Mouse (Mus musculus): Measurements from ENCODE around the gene Wbp1.

Wbp1 gene

GRCm38 (mm10) chr6:83140044-83140443 is 18.7 kb upstream of the Wbp1 start:
- DNase-seq (ENCODE audit: low spot score in 2 of 2) = no peak

GRCm38 (mm10) chr6:83138056-83138455 is 16.7 kb upstream of the Wbp1 start:
- DNase-seq (ENCODE audit: low spot score in 2 of 2) = peak in 1 of 2 experiments; percentile 28

- peak; percentile 81 to 82 for DNase-seq (ENCODE audit: low spot score in 2 of 2)
Observed at GRCm38 (mm10) chr6:83137576-83137950, 16.2 kb upstream of the Wbp1 start.

GRCm38 (mm10) chr6:83136881-83137575 is 15.7 kb upstream of the Wbp1 start:
- peak in 1 of 2 experiments; percentile 47 for DNase-seq (ENCODE audit: low spot score in 2 of 2)

GRCm38 (mm10) chr6:83136291-83136880 is 15.0 kb upstream of the Wbp1 start:
- no peak for DNase-seq (ENCODE audit: low spot score in 2 of 2)

GRCm38 (mm10) chr6:83135571-83136161 is 14.3 kb upstream of the Wbp1 start:
- DNase-seq (ENCODE audit: low spot score in 2 of 2) = no peak

GRCm38 (mm10) chr6:83134951-83135513 is 13.7 kb upstream of the Wbp1 start, which contains the start of gene Rtkn:
Rtkn (plus strand) TSS chr6:83135463.
- DNase-seq (ENCODE audit: low spot score in 2 of 2) = no peak

GRCm38 (mm10) chr6:83134226-83134625 is 12.9 kb upstream of the Wbp1 start:
- DNase-seq (ENCODE audit: low spot score in 2 of 2) = no peak

GRCm38 (mm10) chr6:83132176-83132919 is 11.0 kb upstream of the Wbp1 start:
- no peak for DNase-seq (ENCODE audit: low spot score in 2 of 2)

GRCm38 (mm10) chr6:83131469-83132034 is 10.2 kb upstream of the Wbp1 start:
- DNase-seq (ENCODE audit: low spot score in 2 of 2) = no peak

GRCm38 (mm10) chr6:83127419-83127818 is 6.1 kb upstream of the Wbp1 start:
- no peak for DNase-seq (ENCODE audit: low spot score in 2 of 2)

GRCm38 (mm10) chr6:83125331-83125730 is 4.0 kb upstream of the Wbp1 start, which contains the start of gene Ino80b:
Ino80b (minus strand) TSS chr6:83125431.
- no peak for DNase-seq (ENCODE audit: low spot score in 2 of 2)

- peak; percentile 95 for DNase-seq (ENCODE audit: low spot score in 2 of 2)
Observed at GRCm38 (mm10) chr6:83124851-83125312, 3.5 kb upstream of the Wbp1 start.

- peak in 1 of 2 experiments; percentile 25 for DNase-seq (ENCODE audit: low spot score in 2 of 2)
Observed at GRCm38 (mm10) chr6:83122961-83123360, 1.6 kb upstream of the Wbp1 start.

GRCm38 (mm10) chr6:83121863-83122710 is 728 bp upstream of the Wbp1 start:
- peak; percentile 57 to 61 for DNase-seq (ENCODE audit: low spot score in 2 of 2)

GRCm38 (mm10) chr6:83119734-83120051 is 1.7 kb downstream of the Wbp1 start:
- DNase-seq (ENCODE audit: low spot score in 2 of 2) = peak in 1 of 2 experiments; percentile 64

GRCm38 (mm10) chr6:83118825-83119733 is 2.3 kb downstream of the Wbp1 start:
- DNase-seq (ENCODE audit: low spot score in 2 of 2) = peak in 1 of 2 experiments; percentile 18

- peak in 1 of 2 experiments; percentile 48 for DNase-seq (ENCODE audit: low spot score in 2 of 2)
Observed at GRCm38 (mm10) chr6:83118369-83118768, 3.0 kb downstream of the Wbp1 start.

GRCm38 (mm10) chr6:83117616-83118015 is 3.7 kb downstream of the Wbp1 start:
- no peak for DNase-seq (ENCODE audit: low spot score in 2 of 2)

GRCm38 (mm10) chr6:83117165-83117438 is 4.3 kb downstream of the Wbp1 start:
- peak in 1 of 2 experiments; percentile 35 for DNase-seq (ENCODE audit: low spot score in 2 of 2)
